Mouse (Mus musculus) neural tube, embryonic 10.5 days (tissue): ENCODE data around the gene Nans.

Experiments used
- DNase-seq: peaks from one replicate; pipeline ENCODE4 v3.0.0-alpha.2; 2017; ENCODE audit warnings: low spot score; ENCODE audit errors: extremely low spot score

Gene Nans

GRCm38 (mm10) chr4:46485696-46486417, 3.2 kb upstream of the Nans start:
- DNase-seq = no peak

- no peak for DNase-seq
These were observed 1.7 kb upstream of the Nans start for GRCm38 (mm10) chr4:46487348-46487747.

GRCm38 (mm10) chr4:46493071-46493470, 4.0 kb downstream of the Nans start:
- no peak for DNase-seq

GRCm38 (mm10) chr4:46495543-46495942, 6.5 kb downstream of the Nans start:
- DNase-seq = no peak

- DNase-seq = peak; percentile 58
These were observed 8.3 kb downstream of the Nans start for GRCm38 (mm10) chr4:46497286-46497892.

GRCm38 (mm10) chr4:46498511-46498910, 9.5 kb downstream of the Nans start:
- DNase-seq = peak; percentile 38

GRCm38 (mm10) chr4:46498976-46499375, 9.9 kb downstream of the Nans start:
- DNase-seq = no peak

- peak; percentile 25 for DNase-seq
These were observed 13.8 kb downstream of the Nans start for GRCm38 (mm10) chr4:46502606-46503502.

- DNase-seq = no peak
These were observed 14.8 kb downstream of the Nans start for GRCm38 (mm10) chr4:46503881-46504280.

- no peak for DNase-seq
These were observed 16.5 kb downstream of the Nans start for GRCm38 (mm10) chr4:46505361-46506057.

GRCm38 (mm10) chr4:46506801-46507610, 18.0 kb downstream of the Nans start:
- peak; percentile 94 for DNase-seq

- peak; percentile 62 for DNase-seq
These were observed 18.9 kb downstream of the Nans start for GRCm38 (mm10) chr4:46507736-46508460.

GRCm38 (mm10) chr4:46520491-46520890, 31.4 kb downstream of the Nans start:
- DNase-seq = no peak

GRCm38 (mm10) chr4:46521457-46521856, 32.4 kb downstream of the Nans start:
- no peak for DNase-seq

GRCm38 (mm10) chr4:46523324-46523723, 34.3 kb downstream of the Nans start:
- no peak for DNase-seq

- DNase-seq = no peak
These were observed 37.2 kb downstream of the Nans start for GRCm38 (mm10) chr4:46526226-46526625.

- peak; percentile 25 for DNase-seq
These were observed 37.9 kb downstream of the Nans start for GRCm38 (mm10) chr4:46526798-46527557.

GRCm38 (mm10) chr4:46527558-46527926, 38.5 kb downstream of the Nans start:
- DNase-seq = peak; percentile 38

- no peak for DNase-seq
These were observed 40.7 kb downstream of the Nans start for GRCm38 (mm10) chr4:46529722-46530121.
